Mouse (Mus musculus): ENCODE data around the gene Slc47a2. TPM values are rescaled to one million over a fixed set of nuclear protein-coding genes. Genes with fewer than 3 reads are reported as not detected.

Slc47a2 gene
- total and polyA plus RNA-seq, 3 experiments: 0.15 to 0.25 TPM; not detected in 1

- TF ChIP-seq ETS1 (IDR thresholded peaks at IDR 0.05; ENCODE audit: low read depth, low read length): peak; percentile 70; the same call in 1 of the 2 replicates
These were observed 67.6 kb downstream of the Slc47a2 start (continued) for GRCm38 (mm10) chr11:61275106-61275505.

GRCm38 (mm10) chr11:61274421-61274820, 68.2 kb downstream of the Slc47a2 start:
- Histone ChIP-seq H3K79me2 (ENCODE audit: control insufficient read depth, insufficient read depth, low read length, poor library complexity) (no peaks in the 10 kb centered on the region), H3K27me3 (ENCODE audit: control insufficient read depth in 1 of 2, insufficient read depth in 2 of 2, low read length in 2 of 2) (no peaks in the 10 kb centered on the region), H3K36me3 (ENCODE audit: control insufficient read depth in 1 of 2, insufficient read depth in 2 of 2, low read length in 2 of 2) (peaks cover 0 to 20% of the 10 kb centered on the region in 2 experiments; a peak in 2 of 4 replicates), H3K9me3 (replicated peaks; ENCODE audit: insufficient read depth, low read length) (no peaks in the 10 kb centered on the region), H3K4me1 (ENCODE audit: control insufficient read depth in 1 of 2, insufficient read depth in 2 of 2, low read length in 2 of 2) (peaks cover 18 to 24% of the 10 kb centered on the region in 2 experiments), H3K4me3 (ENCODE audit: control insufficient read depth in 1 of 2, insufficient read depth in 1 of 2, low read depth in 2 of 2, low read length in 2 of 2) (no peak overlapping the region), H3K27ac (ENCODE audit: control insufficient read depth, low read depth, low read length) (peak overlapping the region; percentile 82), H3K9ac (ENCODE audit: control insufficient read depth, low read depth, low read length, poor library complexity, severe bottlenecking) (no peak overlapping the region)
- peak; percentile 53 for DNase-seq (ENCODE audit: low read depth, low spot score)
- TF ChIP-seq HCFC1 (IDR thresholded peaks at IDR 0.05; ENCODE audit: low read depth, low read length) (no peak), ETS1 (IDR thresholded peaks at IDR 0.05; ENCODE audit: low read depth, low read length) (peak; percentile 24; the same call in 1 of the 2 replicates), EP300 (IDR thresholded peaks at IDR 0.05; ENCODE audit: low read depth in 1 of 2, low read length in 2 of 2) (peak in 1 of 2 experiments; percentile 34; a peak in 1 of 4 replicates), RCOR1 (IDR thresholded peaks at IDR 0.05; ENCODE audit: low read depth, low read length) (peak; percentile 33; the same call in 1 of the 2 replicates), GATA1 (IDR thresholded peaks at IDR 0.05; ENCODE audit: low read depth, low read length) (peak; percentile 76)

GRCm38 (mm10) chr11:61273928-61274327, 68.7 kb downstream of the Slc47a2 start:
- Histone ChIP-seq H3K4me1 (ENCODE audit: control insufficient read depth in 1 of 2, insufficient read depth in 2 of 2, low read length in 2 of 2) (peaks cover 18 to 24% of the 10 kb centered on the region in 2 experiments), H3K27me3 (ENCODE audit: control insufficient read depth in 1 of 2, insufficient read depth in 2 of 2, low read length in 2 of 2) (no peaks in the 10 kb centered on the region), H3K36me3 (ENCODE audit: control insufficient read depth in 1 of 2, insufficient read depth in 2 of 2, low read length in 2 of 2) (peaks cover 0 to 20% of the 10 kb centered on the region in 2 experiments; a peak in 2 of 4 replicates), H3K9me3 (replicated peaks; ENCODE audit: insufficient read depth, low read length) (no peaks in the 10 kb centered on the region), H3K9ac (ENCODE audit: control insufficient read depth, low read depth, low read length, poor library complexity, severe bottlenecking) (no peak overlapping the region), H3K79me2 (ENCODE audit: control insufficient read depth, insufficient read depth, low read length, poor library complexity) (no peaks in the 10 kb centered on the region), H3K4me3 (ENCODE audit: control insufficient read depth in 1 of 2, insufficient read depth in 1 of 2, low read depth in 2 of 2, low read length in 2 of 2) (no peak overlapping the region), H3K27ac (ENCODE audit: control insufficient read depth, low read depth, low read length) (no peak overlapping the region)
- DNase-seq (ENCODE audit: low read depth, low spot score): no peak
- no peak for TF ChIP-seq BHLHE40 (IDR thresholded peaks at IDR 0.05; ENCODE audit: borderline replicate concordance, low read depth, low read length)
- TF ChIP-seq ZMIZ1 (IDR thresholded peaks at IDR 0.05; ENCODE audit: low read depth, low read length): no peak
- TF ChIP-seq EP300 (IDR thresholded peaks at IDR 0.05; ENCODE audit: low read depth in 1 of 2, low read length in 2 of 2): no peak
- no peak for TF ChIP-seq USF2 (IDR thresholded peaks at IDR 0.05; ENCODE audit: borderline replicate concordance in 1 of 2, insufficient read depth in 1 of 2, low read depth in 1 of 2, low read length in 2 of 2)
- no peak for TF ChIP-seq POLR2A (IDR thresholded peaks at IDR 0.05; ENCODE audit: control insufficient read depth in 1 of 2, insufficient read depth in 1 of 2, low read depth in 1 of 2, low read length in 2 of 2, poor library complexity in 1 of 2)
- no peak for TF ChIP-seq MAFK (IDR thresholded peaks at IDR 0.05; ENCODE audit: borderline replicate concordance, low read depth, low read length)
- no peak for TF ChIP-seq E2F4 (IDR thresholded peaks at IDR 0.05; ENCODE audit: borderline replicate concordance, low read depth, low read length)
- TF ChIP-seq GATA1 (IDR thresholded peaks at IDR 0.05; ENCODE audit: low read depth, low read length): no peak
- TF ChIP-seq NRF1 (IDR thresholded peaks at IDR 0.05; ENCODE audit: insufficient read depth, low read depth, low read length, poor library complexity, severe bottlenecking): no peak
- TF ChIP-seq UBTF (IDR thresholded peaks at IDR 0.05; ENCODE audit: borderline replicate concordance, insufficient read depth, low read depth, low read length): no peak
- TF ChIP-seq TCF12 (IDR thresholded peaks at IDR 0.05; ENCODE audit: low read depth, low read length): no peak
- TF ChIP-seq TBP (IDR thresholded peaks at IDR 0.05; ENCODE audit: low read depth, low read length): no peak
- TF ChIP-seq NELFE (IDR thresholded peaks at IDR 0.05; ENCODE audit: low read depth, low read length): no peak
- TF ChIP-seq CHD1 (IDR thresholded peaks at IDR 0.05; ENCODE audit: low read depth, low read length): no peak
- no peak for TF ChIP-seq KAT2A (conservative IDR thresholded peaks at IDR 0.05; ENCODE audit: low read depth, low read length)
- no peak for TF ChIP-seq TAL1 (IDR thresholded peaks at IDR 0.05; ENCODE audit: low read length)
- no peak for TF ChIP-seq RCOR1 (IDR thresholded peaks at IDR 0.05; ENCODE audit: low read depth, low read length)
- TF ChIP-seq CHD2 (IDR thresholded peaks at IDR 0.05; ENCODE audit: low read length): no peak

Data from MEL (cell line).